Mouse (Mus musculus) hindbrain, embryonic 11.5 days (tissue): ENCODE data around the gene Olfr311. TPM values are rescaled to one million over a fixed set of nuclear protein-coding genes. Genes with fewer than 3 reads are reported as not detected.
"Not testable (repeated sequence)": the region's sequence is repeated elsewhere in the genome, so short reads cannot be mapped to it uniquely, and the experiment has no call there.

Experiments
- ATAC-seq: fragments of 200-750 bp; cut with Nextera tagmentation; 2 replicates; pipeline ENCODE4 v1.8.0; 2017; ENCODE audit warnings: mild to moderate bottlenecking, moderate TSS enrichment, moderate library complexity; ENCODE audit not compliant: low FRiP score
- DNase-seq: peaks from one replicate; pipeline ENCODE4 v3.0.0-alpha.2; 2015; ENCODE audit warnings: low spot score
- H3K27ac ChIP-seq: fragments of 300-500 bp; sonication (generic); 2 replicates; pipeline ENCODE4 v1.5.1; 2014; ENCODE audit warnings: mild to moderate bottlenecking, low read depth, low read length
- H3K27me3 ChIP-seq: fragments of 300-500 bp; sonication (generic); 2 replicates; pipeline ENCODE4 v1.6.1; 2014; ENCODE audit warnings: mild to moderate bottlenecking, low read length, moderate library complexity, mixed read lengths; ENCODE audit not compliant: control insufficient read depth, insufficient read depth
- H3K36me3 ChIP-seq: fragments of 300-500 bp; sonication (generic); 2 replicates; pipeline ENCODE4 v1.6.1; 2014; ENCODE audit warnings: mild to moderate bottlenecking, low read length, moderate library complexity, mixed read lengths; ENCODE audit not compliant: control insufficient read depth, insufficient read depth
- H3K4me1 ChIP-seq: fragments of 300-500 bp; sonication (generic); replicated peaks from 2 replicates; pipeline ENCODE4 v1.6.1; 2014; ENCODE audit warnings: low read length, mixed read lengths; ENCODE audit not compliant: control insufficient read depth, insufficient read depth
- H3K4me2 ChIP-seq: fragments of 300-500 bp; sonication (generic); replicated peaks from 2 replicates; pipeline ENCODE4 v1.6.1; 2014; ENCODE audit warnings: mild to moderate bottlenecking, low read depth, low read length
- H3K4me3 ChIP-seq: fragments of 300-500 bp; sonication (generic); 2 replicates; pipeline ENCODE4 v1.5.1; 2014; ENCODE audit warnings: low read depth, low read length
- H3K9ac ChIP-seq: fragments of 300-500 bp; sonication (generic); 2 replicates; pipeline ENCODE4 v1.6.1; 2014; ENCODE audit warnings: low read depth, low read length
- H3K9me3 ChIP-seq: fragments of 300-500 bp; sonication (generic); 2 replicates; pipeline ENCODE4 v1.6.1; 2016; ENCODE audit warnings: low read length; ENCODE audit not compliant: control insufficient read depth
- WGBS: fragments of 180-500 bp; shearing (Covaris S2); extraction: QIAGEN DNeasy Blood & Tissue Kit; methylation state at CpG from one replicate; pipeline ENCODE4 v1.1.7; 2014; 5-methylcytosine and 5-hydroxymethylcytosine counted together
- polyA plus RNA-seq: library from polyadenylated mRNA; unstranded; fragments of >200 nt; fragmentation: Nextera tagmentation; extraction: Ambion mirVana; gene quantifications from 2 replicates; pipeline ENCODE4 v1.2.1, GENCODE M21; 2014

Olfr311 gene
- polyA plus RNA-seq, result not detected in 2 replicates

DNA sequence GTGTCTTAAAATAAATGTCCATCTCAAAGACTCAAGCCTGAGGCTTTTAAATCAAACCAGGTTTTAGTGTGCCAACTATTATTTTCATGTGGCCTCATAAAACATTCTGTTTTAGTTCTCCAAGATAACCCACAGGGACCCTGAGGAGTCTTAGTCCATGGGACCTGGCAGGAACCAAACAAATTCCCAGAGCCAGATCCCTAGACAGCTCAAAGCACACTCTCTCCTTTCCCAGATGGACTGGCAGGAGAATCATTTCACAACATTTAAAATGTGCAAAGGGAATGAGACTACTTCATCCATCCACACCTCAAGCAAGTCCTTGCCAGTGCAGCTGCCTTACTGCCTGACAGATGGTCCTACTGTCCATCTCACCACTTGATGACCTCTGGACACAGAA lies at the start of gene Olfr311:
Olfr311 (plus strand) TSS at position 301 of the 400 bp plus-strand sequence.
- H3K4me2 ChIP-seq, H3K9ac ChIP-seq, H3K4me3 ChIP-seq, DNase-seq, H3K36me3 ChIP-seq, ATAC-seq, H3K4me1 ChIP-seq, H3K9me3 ChIP-seq, H3K27me3 ChIP-seq, H3K27ac ChIP-seq: not testable (repeated sequence)

DNA sequence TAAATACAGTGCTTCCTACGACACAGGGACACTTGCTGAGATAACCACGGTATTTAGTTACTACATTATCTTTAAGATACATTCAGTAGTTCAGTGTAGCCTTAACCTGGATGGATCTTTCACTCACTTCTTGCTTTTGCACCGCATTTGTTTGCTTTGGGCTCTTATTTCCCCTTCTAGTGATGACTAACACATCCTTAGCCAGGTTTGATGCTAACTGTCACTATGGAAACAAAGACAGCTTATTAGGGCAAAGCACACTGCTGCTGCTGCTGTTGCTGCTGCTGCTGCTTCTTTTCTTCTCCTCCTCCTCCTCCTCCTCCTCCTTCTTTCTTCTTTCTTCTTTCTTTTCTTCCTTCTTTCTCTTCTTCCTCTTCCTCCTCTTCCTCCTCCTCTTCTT lies 49.5 kb upstream of the Olfr311 start:
- no peak for ATAC-seq
- Histone ChIP-seq H3K9ac (no peak overlapping the region), H3K4me3 (no peak overlapping the region), H3K9me3 (no peaks in the 10 kb centered on the region), H3K4me1 (no peaks in the 10 kb centered on the region), H3K27me3 (no peaks in the 10 kb centered on the region), H3K36me3 (no peaks in the 10 kb centered on the region), H3K4me2 (no peak overlapping the region), H3K27ac (no peak overlapping the region)
- DNase-seq, result peak; percentile 3
- 24% methylated on average over 3 of the region's 3 CpGs for WGBS

DNA sequence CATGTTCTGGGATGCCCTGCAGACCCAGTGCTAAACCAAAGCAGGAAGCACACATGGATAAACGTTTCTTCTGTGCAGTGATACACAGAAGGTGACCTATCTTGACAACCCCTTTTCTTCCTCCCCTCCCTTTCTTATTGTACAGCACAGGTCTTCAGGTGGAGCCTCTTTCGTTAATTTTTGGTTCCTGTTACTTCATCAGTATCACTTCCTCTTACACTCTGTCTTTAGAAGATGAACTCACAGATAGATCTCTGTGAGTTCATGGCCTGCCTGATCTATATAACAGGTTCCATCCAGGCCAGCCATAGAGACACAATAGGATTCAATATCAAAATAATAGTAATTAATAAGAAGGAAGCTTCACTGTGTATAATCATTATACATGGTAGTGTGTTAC lies 49.0 kb upstream of the Olfr311 start:
- no peak for ATAC-seq
- H3K27me3 ChIP-seq, result no peaks in the 10 kb centered on the region
- H3K36me3 ChIP-seq, result no peaks in the 10 kb centered on the region
- no peaks in the 10 kb centered on the region for H3K4me1 ChIP-seq
- WGBS, result 65% methylated on average over 2 of the region's 2 CpGs
- no peak overlapping the region for H3K4me2 ChIP-seq
- no peak overlapping the region for H3K9ac ChIP-seq
- H3K4me3 ChIP-seq, result no peak overlapping the region
- DNase-seq, result no peak
- no peak overlapping the region for H3K27ac ChIP-seq
- no peaks in the 10 kb centered on the region for H3K9me3 ChIP-seq

DNA sequence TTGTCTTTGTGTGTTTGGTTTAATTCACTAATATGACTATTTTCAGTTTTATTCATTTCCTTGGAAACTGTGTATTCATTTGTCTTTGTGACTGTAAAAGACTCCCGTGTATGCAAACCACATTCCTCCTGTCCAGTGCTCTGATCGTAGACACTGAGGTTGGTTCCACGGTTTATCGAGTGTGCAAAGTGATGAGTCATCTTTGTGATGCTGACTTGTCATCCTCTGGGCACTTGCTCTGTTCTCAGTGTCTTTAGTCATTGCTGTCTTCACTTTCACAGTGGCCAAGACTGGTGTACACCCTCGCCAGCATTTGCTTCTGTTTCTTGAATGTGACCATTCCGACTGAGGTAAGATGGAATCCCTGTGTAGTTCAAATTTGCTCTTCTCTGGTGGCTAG lies 48.4 kb upstream of the Olfr311 start:
- ATAC-seq (no peak), DNase-seq (no peak)
- WGBS, result 83% methylated on average over 6 of the region's 6 CpGs
- H3K9ac ChIP-seq, result no peak overlapping the region
- no peaks in the 10 kb centered on the region for H3K4me1 ChIP-seq
- no peaks in the 10 kb centered on the region for H3K9me3 ChIP-seq
- no peak overlapping the region for H3K4me3 ChIP-seq
- no peaks in the 10 kb centered on the region for H3K36me3 ChIP-seq
- H3K27ac ChIP-seq, result no peak overlapping the region
- H3K4me2 ChIP-seq, result no peak overlapping the region
- no peaks in the 10 kb centered on the region for H3K27me3 ChIP-seq

DNA sequence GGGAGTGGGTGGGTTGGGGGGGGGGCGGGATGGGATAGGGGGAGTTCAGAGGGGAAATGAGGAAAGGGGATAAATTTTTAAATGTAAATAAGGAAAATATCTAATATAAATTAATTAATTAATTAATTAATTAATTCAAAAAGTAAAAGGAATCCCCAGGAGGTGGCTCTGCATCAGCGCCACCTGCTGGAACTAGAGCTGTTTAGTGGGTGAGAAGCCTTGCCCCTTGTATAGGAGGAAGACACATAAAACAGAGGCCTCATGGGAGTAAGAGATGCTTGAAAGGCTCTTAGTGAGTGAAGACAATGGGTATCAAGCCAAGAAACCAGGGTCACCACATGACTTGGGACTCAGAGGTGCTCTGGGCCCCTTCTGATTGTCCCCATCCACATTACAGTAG lies 43.2 kb upstream of the Olfr311 start:
- Histone ChIP-seq H3K9me3 (no peaks in the 10 kb centered on the region), H3K27me3 (no peaks in the 10 kb centered on the region), H3K4me3 (no peak overlapping the region), H3K4me2 (no peak overlapping the region), H3K27ac (no peak overlapping the region), H3K36me3 (no peaks in the 10 kb centered on the region), H3K9ac (no peak overlapping the region), H3K4me1 (no peaks in the 10 kb centered on the region)
- ATAC-seq (no peak), DNase-seq (no peak)
- WGBS, result 89% methylated on average over 2 of the region's 2 CpGs

DNA sequence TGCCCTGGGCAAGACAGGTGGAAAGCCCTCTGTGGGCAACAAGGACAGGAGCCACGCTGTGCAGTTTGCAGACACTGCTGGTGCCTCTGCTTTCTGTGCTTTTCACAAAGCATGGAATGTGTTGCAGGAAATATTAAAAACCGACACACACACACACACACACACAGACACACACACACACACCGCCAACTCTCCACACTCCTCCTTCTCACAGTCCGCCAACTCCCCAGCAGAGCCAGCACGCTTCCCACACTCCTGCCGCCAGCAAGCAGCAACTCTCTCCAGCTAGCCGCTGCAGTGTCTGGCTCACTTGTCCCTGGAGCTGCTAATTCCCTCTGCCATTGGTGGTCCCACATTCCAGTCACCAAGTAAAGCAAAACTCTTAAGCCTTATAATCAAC lies 42.2 kb upstream of the Olfr311 start:
- no peak for ATAC-seq
- WGBS, result 79% methylated on average over 7 of the region's 7 CpGs
- Histone ChIP-seq H3K4me3 (no peak overlapping the region), H3K9ac (no peak overlapping the region), H3K36me3 (no peaks in the 10 kb centered on the region), H3K27ac (no peak overlapping the region), H3K9me3 (no peaks in the 10 kb centered on the region), H3K27me3 (no peaks in the 10 kb centered on the region), H3K4me1 (no peaks in the 10 kb centered on the region), H3K4me2 (no peak overlapping the region)
- no peak for DNase-seq

DNA sequence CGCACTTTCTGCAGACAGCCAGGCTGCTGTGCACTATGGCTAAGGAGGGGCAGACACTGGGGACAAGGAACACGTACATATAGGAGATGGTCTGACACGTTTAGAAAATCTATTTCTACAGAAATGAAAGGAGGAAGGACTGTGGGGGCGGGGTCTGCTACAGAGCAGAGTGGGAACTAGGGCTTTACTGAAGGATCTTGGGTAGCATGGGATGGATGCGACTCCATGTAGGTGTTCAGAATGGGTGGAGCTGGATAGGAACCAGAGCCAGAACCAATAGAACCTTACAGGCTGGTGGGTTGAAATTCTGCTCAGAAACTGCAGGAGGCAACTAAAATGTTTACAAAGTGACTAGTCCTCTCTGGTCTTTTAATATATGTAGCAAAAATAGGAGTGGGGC lies 39.3 kb upstream of the Olfr311 start:
- ATAC-seq (no peak), DNase-seq (no peak)
- H3K9me3 ChIP-seq, result no peaks in the 10 kb centered on the region
- H3K4me2 ChIP-seq, result no peak overlapping the region
- no peaks in the 10 kb centered on the region for H3K36me3 ChIP-seq
- no peak overlapping the region for H3K9ac ChIP-seq
- no peak overlapping the region for H3K27ac ChIP-seq
- no peak overlapping the region for H3K4me3 ChIP-seq
- 79% methylated on average over 5 of the region's 5 CpGs for WGBS
- H3K4me1 ChIP-seq, result no peaks in the 10 kb centered on the region
- H3K27me3 ChIP-seq, result no peaks in the 10 kb centered on the region

DNA sequence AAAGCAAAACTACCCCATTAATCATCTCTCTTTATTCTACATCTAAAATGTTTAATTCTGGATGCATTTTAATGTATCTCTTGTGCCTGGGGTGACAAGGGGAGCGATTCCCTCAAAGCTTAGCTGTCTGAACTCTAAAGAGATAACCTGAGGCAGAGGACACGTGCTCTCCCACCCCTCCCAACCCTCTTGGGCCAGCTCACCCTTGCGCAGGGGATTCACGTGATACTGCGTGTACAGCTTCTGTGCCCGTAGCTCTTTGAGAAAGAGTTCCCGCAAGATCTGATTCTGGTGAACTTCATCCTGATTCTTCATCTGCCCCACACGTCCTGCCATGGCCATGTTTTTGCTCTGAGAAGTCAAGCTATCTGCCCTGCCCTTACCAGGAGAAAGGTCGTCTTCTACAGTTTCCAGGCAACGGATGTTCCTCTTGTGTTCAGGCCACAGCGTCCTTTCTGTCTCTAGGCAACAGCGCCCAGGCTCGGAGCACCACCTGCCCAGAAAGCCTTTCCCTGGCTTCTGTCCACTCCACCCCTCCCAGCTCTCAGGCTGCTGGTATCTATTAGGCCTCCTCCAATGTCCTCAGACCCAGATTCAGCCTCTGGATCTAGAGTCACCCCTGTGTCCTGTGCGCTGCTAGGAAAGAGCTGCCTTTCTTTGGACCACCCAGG lies 37.4 kb upstream of the Olfr311 start, which contains the start of gene Fam183b:
Fam183b (minus strand) TSS at position 403 of the 671 bp plus-strand sequence.
- no peak within 1 kb of the TSS for H3K9ac ChIP-seq
- no peak within 1 kb of the TSS for H3K27ac ChIP-seq
- no peaks in the 10 kb centered on the region for H3K4me1 ChIP-seq
- H3K4me2 ChIP-seq, result no peak within 1 kb of the TSS
- H3K9me3 ChIP-seq, result no peaks in the 10 kb centered on the region
- 37% methylated on average over 14 of the region's 14 CpGs for WGBS
- peak; percentile 57 for DNase-seq
- H3K36me3 ChIP-seq, result no peaks in the 10 kb centered on the region
- peak; percentile 57 for ATAC-seq
- no peak within 1 kb of the TSS for H3K4me3 ChIP-seq
- H3K27me3 ChIP-seq, result no peaks in the 10 kb centered on the region

DNA sequence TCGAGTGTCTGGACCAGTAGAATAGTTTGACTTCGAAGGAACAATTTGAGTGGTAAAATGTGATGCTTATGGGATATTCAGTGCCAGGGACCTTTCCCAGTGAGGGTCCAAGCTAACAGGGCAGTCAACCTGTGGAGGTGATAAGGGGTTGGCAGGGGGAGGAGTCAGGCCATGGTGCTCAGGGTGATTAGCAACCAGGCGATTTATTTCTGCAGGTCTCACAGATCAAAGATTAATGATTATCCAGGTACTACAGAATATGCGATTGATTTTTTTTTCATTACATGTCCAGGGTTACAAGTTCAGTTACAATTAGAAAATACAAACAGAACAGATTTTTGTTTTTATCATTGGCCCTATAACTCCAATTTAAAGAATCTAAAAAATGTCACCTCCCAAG lies 35.2 kb upstream of the Olfr311 start:
- no peak overlapping the region for H3K27ac ChIP-seq
- ATAC-seq (no peak), DNase-seq (no peak)
- no peak overlapping the region for H3K9ac ChIP-seq
- H3K4me1 ChIP-seq, result no peaks in the 10 kb centered on the region
- no peak overlapping the region for H3K4me2 ChIP-seq
- H3K4me3 ChIP-seq, result no peak overlapping the region
- H3K36me3 ChIP-seq, result no peaks in the 10 kb centered on the region
- H3K9me3 ChIP-seq, result no peaks in the 10 kb centered on the region
- 72% methylated on average over 4 of the region's 4 CpGs for WGBS
- no peaks in the 10 kb centered on the region for H3K27me3 ChIP-seq
